Mouse (Mus musculus) testis, adult 2 months (tissue): ENCODE measurements around the gene Flywch1. TPM values are rescaled to one million over a fixed set of nuclear protein-coding genes. Genes with fewer than 3 reads are reported as not detected.

Experiments
- H3K27ac ChIP-seq: fragments of 200-500 bp; 2 replicates; pipeline ENCODE4 v1.5.1; 2012; ENCODE audit warnings: low read depth, low read length; ENCODE audit not compliant: control insufficient read depth, insufficient read depth
- H3K27me3 ChIP-seq: fragments of 200-500 bp; 2 replicates; pipeline ENCODE4 v1.6.1; 2012; ENCODE audit warnings: mild to moderate bottlenecking, low read length, moderate library complexity; ENCODE audit not compliant: control insufficient read depth, insufficient read depth
- H3K36me3 ChIP-seq: fragments of 200-500 bp; 2 replicates; pipeline ENCODE4 v1.6.1; 2012; ENCODE audit warnings: mild to moderate bottlenecking, low read length; ENCODE audit not compliant: control insufficient read depth, insufficient read depth
- H3K4me1 ChIP-seq: fragments of 200-500 bp; 2 replicates; pipeline ENCODE4 v1.6.1; 2012; ENCODE audit warnings: low read length; ENCODE audit not compliant: control insufficient read depth, insufficient read depth
- H3K4me3 ChIP-seq: fragments of 200-500 bp; 2 replicates; pipeline ENCODE4 v1.5.1; 2012; ENCODE audit warnings: low read depth, mild to moderate bottlenecking, low read length, moderate library complexity, mixed read lengths; ENCODE audit not compliant: control insufficient read depth
- CTCF ChIP-seq: fragments of 200-500 bp; IDR thresholded peaks from 2 replicates; pipeline ENCODE4 v1.5.1; 2012; ENCODE audit warnings: low read depth, mild to moderate bottlenecking, inconsistent platforms, low read length, moderate library complexity; ENCODE audit not compliant: control insufficient read depth, insufficient read depth, insufficient replicate concordance
- POLR2A ChIP-seq: fragments of 200-500 bp; IDR thresholded peaks from 2 replicates; pipeline ENCODE4 v1.6.1; 2012; ENCODE audit warnings: low read depth, mild to moderate bottlenecking, inconsistent platforms, low read length, moderate library complexity; ENCODE audit not compliant: control insufficient read depth
- polyA plus RNA-seq: library from polyadenylated mRNA; depleted of rRNA; stranded (reverse); fragments of >200 nt; gene quantifications from 2 replicates; pipeline ENCODE4 v1.2.3, GENCODE M21; 2012; rRNA removed

The Flywch1 gene
- polyA plus RNA-seq, 1 experiment: 155 TPM

DNA sequence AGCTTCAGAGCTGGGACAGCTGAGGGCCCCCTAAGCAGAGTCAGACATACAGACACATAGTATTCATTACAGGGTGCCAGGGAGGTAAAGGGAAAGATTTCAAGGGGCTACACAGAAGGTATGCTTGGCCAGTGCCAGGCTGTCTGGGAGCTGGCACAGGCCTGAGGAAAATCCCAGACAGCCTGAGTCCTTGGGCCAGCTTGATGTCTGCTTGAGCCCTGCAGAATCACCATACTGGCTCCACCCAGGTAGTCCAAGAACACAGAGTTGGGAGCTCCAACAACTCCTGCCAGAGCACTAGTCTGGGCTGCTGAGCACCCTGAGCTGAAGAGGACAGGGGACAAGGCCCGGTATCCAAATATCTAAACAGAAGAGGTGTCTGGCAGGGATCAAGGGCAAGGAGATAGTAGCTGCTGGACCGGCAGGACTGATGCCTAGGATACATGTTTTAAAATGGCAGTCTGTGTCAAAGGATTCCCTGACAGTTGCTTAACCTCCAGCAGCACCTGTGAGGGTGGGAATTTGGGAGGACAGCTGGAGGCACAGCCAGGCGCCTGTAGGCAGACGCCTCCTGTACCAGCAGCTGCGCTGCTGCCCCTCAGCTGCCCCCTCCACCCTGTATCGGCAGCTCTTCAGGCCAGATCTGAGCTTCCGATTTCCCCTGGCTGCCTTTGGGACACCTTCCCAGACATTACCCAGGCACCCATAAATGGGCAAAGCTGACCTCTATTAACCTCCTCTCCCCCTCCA lies 48.9 kb downstream of the Flywch1 start, which contains the start of gene 1520401A03Rik:
Gene 1520401A03Rik, minus strand, starts transcription at position 408 of the 750 bp plus-strand sequence.
- H3K27me3 ChIP-seq: no peaks in the 10 kb centered on the region
- peaks cover 20% of the 10 kb centered on the region for H3K4me1 ChIP-seq
- no peak within 1 kb of the TSS for H3K27ac ChIP-seq
- H3K36me3 ChIP-seq: no peaks in the 10 kb centered on the region
- no peak within 1 kb of the TSS for H3K4me3 ChIP-seq
- TF ChIP-seq POLR2A: no peak
- TF ChIP-seq CTCF: no peak

DNA sequence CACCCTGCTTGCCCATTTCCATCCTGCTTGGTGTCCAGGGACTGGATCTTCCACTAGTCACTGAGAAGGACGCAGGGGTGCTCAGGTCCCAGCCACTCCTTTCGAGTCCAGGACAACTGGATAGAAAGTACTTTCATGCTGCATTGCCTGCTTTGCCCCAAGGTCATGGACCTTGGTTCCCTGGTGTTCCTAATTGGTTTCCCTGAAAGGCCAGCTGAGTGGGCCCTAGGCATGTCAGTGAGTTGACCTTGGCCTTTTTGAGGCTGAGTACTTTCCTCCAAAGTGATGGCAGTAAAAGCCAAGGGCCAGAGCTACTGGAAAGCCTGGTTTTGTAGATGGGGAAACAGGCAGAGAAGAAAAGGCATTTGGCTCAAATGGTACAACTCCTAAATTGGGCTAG lies 49.5 kb downstream of the Flywch1 start:
- H3K4me1 ChIP-seq: peaks cover 17% of the 10 kb centered on the region
- TF ChIP-seq CTCF (no peak), POLR2A (no peak)
- no peak overlapping the region for H3K27ac ChIP-seq

GRCm38 (mm10) chr17:23719455-23719854 lies 51.9 kb downstream of the Flywch1 start:
- Histone ChIP-seq H3K36me3 (no peaks in the 10 kb centered on the region), H3K4me3 (no peak overlapping the region), H3K27ac (no peak overlapping the region), H3K27me3 (no peaks in the 10 kb centered on the region), H3K4me1 (peaks cover 14% of the 10 kb centered on the region)
- TF ChIP-seq CTCF: no peak
- TF ChIP-seq POLR2A: no peak

More for the DNA sequence above, 49.5 kb downstream of the Flywch1 start:
- Histone ChIP-seq H3K27me3 (no peaks in the 10 kb centered on the region), H3K4me3 (no peak overlapping the region), H3K36me3 (no peaks in the 10 kb centered on the region)

- Histone ChIP-seq H3K36me3 (no peaks in the 10 kb centered on the region), H3K4me3 (no peak overlapping the region), H3K27me3 (no peaks in the 10 kb centered on the region), H3K4me1 (peaks cover 3% of the 10 kb centered on the region), H3K27ac (no peak overlapping the region)
- no peak for TF ChIP-seq CTCF
- TF ChIP-seq POLR2A: no peak
Measured at GRCm38 (mm10) chr17:23717003-23717402, 54.4 kb downstream of the Flywch1 start.

DNA sequence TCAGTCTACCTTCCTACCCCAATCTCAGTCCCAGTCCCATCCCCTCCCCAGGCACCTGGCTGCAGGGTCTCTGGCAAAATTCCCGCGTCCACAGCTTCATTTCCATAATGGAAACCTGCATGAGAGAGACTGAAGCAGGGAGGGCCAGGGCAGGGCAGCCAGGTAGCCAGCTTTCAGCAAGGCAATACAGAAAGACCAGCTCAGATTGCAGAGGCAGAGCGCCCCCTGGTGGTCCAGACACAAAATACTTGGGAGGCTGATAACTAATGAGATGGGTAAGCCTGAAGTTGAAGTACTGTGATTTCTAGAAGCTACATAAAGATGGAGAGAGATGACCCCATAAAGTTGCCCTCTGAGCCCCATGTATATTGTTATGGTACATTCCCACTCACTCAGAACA lies 65.2 kb downstream of the Flywch1 start:
- Histone ChIP-seq H3K27ac (no peak overlapping the region), H3K27me3 (no peaks in the 10 kb centered on the region), H3K36me3 (no peaks in the 10 kb centered on the region), H3K4me3 (no peak overlapping the region), H3K4me1 (no peaks in the 10 kb centered on the region)
- TF ChIP-seq POLR2A: no peak
- TF ChIP-seq CTCF: peak; percentile 80; the same call in 1 of the 2 replicates

GRCm38 (mm10) chr17:23705525-23706104 lies 65.8 kb downstream of the Flywch1 start:
- no peaks in the 10 kb centered on the region for H3K4me1 ChIP-seq
- no peak overlapping the region for H3K4me3 ChIP-seq
- no peak overlapping the region for H3K27ac ChIP-seq
- H3K36me3 ChIP-seq: no peaks in the 10 kb centered on the region
- TF ChIP-seq CTCF (no peak), POLR2A (no peak)
- no peaks in the 10 kb centered on the region for H3K27me3 ChIP-seq

DNA sequence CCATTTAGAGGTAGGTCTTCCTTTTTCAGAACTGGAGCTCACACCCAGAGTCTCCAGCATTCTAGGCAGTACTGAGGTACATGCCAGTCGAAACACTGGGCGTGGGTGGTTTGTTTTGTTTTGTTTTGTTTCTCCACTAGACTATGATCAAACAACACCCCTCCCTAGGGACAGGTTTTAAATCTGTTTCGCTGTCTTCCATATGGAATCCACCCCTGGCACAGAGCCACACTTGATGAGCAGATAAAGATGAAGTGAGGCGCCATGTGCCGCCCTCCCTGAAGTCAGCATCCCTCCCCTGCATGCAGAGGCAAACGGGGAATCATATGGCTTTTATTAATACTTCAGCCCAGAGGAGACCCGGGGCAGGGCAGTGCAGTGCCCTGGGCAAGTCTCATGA lies 66.7 kb downstream of the Flywch1 start:
- H3K4me1 ChIP-seq: peaks cover 7% of the 10 kb centered on the region
- H3K27me3 ChIP-seq: no peaks in the 10 kb centered on the region
- no peak for TF ChIP-seq POLR2A
- no peak for TF ChIP-seq CTCF
- H3K27ac ChIP-seq: no peak overlapping the region
- H3K36me3 ChIP-seq: no peaks in the 10 kb centered on the region
- no peak overlapping the region for H3K4me3 ChIP-seq

DNA sequence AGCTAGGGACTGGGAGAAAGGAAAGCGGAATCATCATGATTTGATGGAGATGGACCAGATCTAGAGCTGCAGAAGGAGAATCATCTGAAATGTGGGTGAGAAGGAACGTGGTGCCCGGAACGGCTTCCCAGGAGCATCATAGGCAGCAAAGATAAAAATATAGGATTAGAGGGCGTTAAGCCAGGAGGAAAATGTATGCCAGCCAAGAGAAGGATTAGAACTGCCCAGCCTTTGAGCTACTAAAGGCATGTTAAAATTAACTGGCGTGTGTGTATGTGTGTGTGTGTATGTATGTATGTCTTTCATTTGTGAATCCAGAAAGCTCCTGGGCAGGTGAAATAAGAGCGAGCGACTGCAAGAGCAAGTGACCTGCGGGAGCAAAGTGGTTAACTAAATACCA lies 68.1 kb downstream of the Flywch1 start:
- H3K4me1 ChIP-seq: peaks cover 7% of the 10 kb centered on the region
- no peak overlapping the region for H3K4me3 ChIP-seq
- H3K27me3 ChIP-seq: no peaks in the 10 kb centered on the region
- H3K27ac ChIP-seq: no peak overlapping the region
- TF ChIP-seq CTCF: no peak
- TF ChIP-seq POLR2A: no peak
- no peaks in the 10 kb centered on the region for H3K36me3 ChIP-seq

Other genes starting within 250 kb of the Flywch1 start
- gene Zfp213, start 207.4 kb downstream of the Flywch1 start, polyA plus RNA-seq: 3.5 and 3.7 TPM in 2 replicates
- 45.3 and 57.6 TPM in 2 replicates for gene Zfp13, start 172.1 kb downstream of the Flywch1 start, polyA plus RNA-seq
- gene Zscan10, start 170.7 kb downstream of the Flywch1 start, polyA plus RNA-seq: 4.5 and 4.9 TPM in 2 replicates
- 0.35 and 0.36 TPM in 2 replicates for gene Mmp25, start 126.3 kb downstream of the Flywch1 start, polyA plus RNA-seq
- 1.0 and 1.5 TPM in 2 replicates for gene Bicdl2, start 111.1 kb downstream of the Flywch1 start, polyA plus RNA-seq
- gene Hcfc1r1, start 98.0 kb downstream of the Flywch1 start, polyA plus RNA-seq: 54.9 and 64.9 TPM in 2 replicates
- gene Thoc6, start 97.7 kb downstream of the Flywch1 start, polyA plus RNA-seq: 9.8 and 9.9 TPM in 2 replicates
- gene Tnfrsf12a, start 94.1 kb downstream of the Flywch1 start, polyA plus RNA-seq: 1.2 and 1.7 TPM in 2 replicates
- gene Cldn6, start 92.4 kb downstream of the Flywch1 start, polyA plus RNA-seq: 0.16 and 0.19 TPM in 2 replicates
- 0.27 and 0.72 TPM in 2 replicates for gene Cldn9, start 87.6 kb downstream of the Flywch1 start, polyA plus RNA-seq
- gene 1520401A03Rik, start 48.8 kb downstream of the Flywch1 start, polyA plus RNA-seq: 6.7 and 7.1 TPM in 2 replicates
- gene Pkmyt1, start 45.3 kb downstream of the Flywch1 start, polyA plus RNA-seq: 78.6 and 88.6 TPM in 2 replicates
- gene Paqr4, start 30.7 kb downstream of the Flywch1 start, polyA plus RNA-seq: 0.69 and 0.85 TPM in 2 replicates
- gene Kremen2, start 25.8 kb downstream of the Flywch1 start, polyA plus RNA-seq: 0.80 and 0.97 TPM in 2 replicates
- gene Flywch2, start 14.5 kb upstream of the Flywch1 start, polyA plus RNA-seq: 11.8 and 14.8 TPM in 2 replicates
- gene Srrm2, start 18.9 kb upstream of the Flywch1 start, polyA plus RNA-seq: 259 and 286 TPM in 2 replicates
- 1,587 and 1,813 TPM in 2 replicates for gene Elob, start 57.5 kb upstream of the Flywch1 start, polyA plus RNA-seq
- gene Prss33, start 64.5 kb upstream of the Flywch1 start, polyA plus RNA-seq: 0.89 and 1.2 TPM in 2 replicates
- 0.30 and 0.36 TPM in 2 replicates for gene Prss32, start 72.3 kb upstream of the Flywch1 start, polyA plus RNA-seq
- gene Prss41, start 72.6 kb upstream of the Flywch1 start, polyA plus RNA-seq: 12.2 and 13.8 TPM in 2 replicates
- 208 and 246 TPM in 2 replicates for gene Prss21, start 96.5 kb upstream of the Flywch1 start, polyA plus RNA-seq
- gene Dcpp1, start 109.3 kb upstream of the Flywch1 start, polyA plus RNA-seq: 0.34 and 0.67 TPM in 2 replicates
- gene Dcpp2, start 109.3 kb upstream of the Flywch1 start, polyA plus RNA-seq: not detected in 2 replicates
- not detected in 2 replicates for gene Dcpp3, start 145.9 kb upstream of the Flywch1 start, polyA plus RNA-seq
- not detected in 2 replicates for gene Sbp, start 170.1 kb upstream of the Flywch1 start, polyA plus RNA-seq
- gene Sbpl, start 183.7 kb upstream of the Flywch1 start, polyA plus RNA-seq: not detected in 2 replicates
- gene Prss30, start 209.0 kb upstream of the Flywch1 start, polyA plus RNA-seq: not detected in 2 replicates
- gene Prss22, start 226.5 kb upstream of the Flywch1 start, polyA plus RNA-seq: not detected in 2 replicates